Mouse (Mus musculus) forelimb bud, embryonic 11.5 days (tissue): ENCODE results near the gene Clps.

ENCODE experiments used
- DNase-seq: peaks from one replicate; pipeline ENCODE4 v3.0.0-alpha.2; 2012; ENCODE audit warnings: low read depth, low spot score

Gene Clps

DNA sequence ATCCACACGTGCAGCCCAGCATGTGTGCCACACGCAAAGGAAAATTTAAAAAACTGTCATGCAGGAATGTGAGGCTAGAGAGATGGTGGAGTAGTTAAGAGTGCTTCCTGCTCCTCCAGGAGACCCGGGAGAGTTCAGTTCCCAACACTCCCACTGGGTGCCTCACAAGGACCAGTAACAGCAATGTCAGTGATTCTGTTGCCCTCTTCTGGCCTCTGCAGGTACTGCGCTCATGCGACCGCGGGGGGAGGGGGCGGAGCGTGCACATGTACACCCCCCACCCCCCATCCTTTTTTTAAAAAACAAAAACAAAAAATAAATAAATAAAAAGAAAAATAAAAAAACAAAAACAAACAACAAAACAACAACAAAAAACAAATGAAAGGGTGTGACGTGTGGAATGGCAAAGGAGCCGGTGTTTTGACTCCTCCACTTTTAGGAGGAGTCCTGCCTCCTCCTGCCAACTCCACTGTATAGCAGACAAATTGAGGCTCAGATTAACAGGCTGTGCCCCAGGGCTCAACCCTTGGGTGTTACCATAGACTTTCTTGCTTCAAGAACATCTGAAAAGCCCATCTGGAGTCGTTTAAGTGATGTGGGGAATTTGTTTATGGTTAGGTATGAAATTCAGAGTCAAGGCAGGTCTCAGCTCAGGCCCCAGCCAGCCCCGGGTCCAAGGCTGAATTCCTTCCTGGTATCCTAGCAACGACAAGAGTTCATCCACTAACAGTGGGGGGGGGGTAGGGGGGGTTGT, 7.3 kb downstream of the Clps start:
- DNase-seq: peak; percentile 85

GRCm38 (mm10) chr17:28549111-28549510, 11.5 kb downstream of the Clps start, which contains the start of gene Clpsl2:
Gene Clpsl2 (plus strand): TSS chr17:28549411.
- no peak for DNase-seq

DNA sequence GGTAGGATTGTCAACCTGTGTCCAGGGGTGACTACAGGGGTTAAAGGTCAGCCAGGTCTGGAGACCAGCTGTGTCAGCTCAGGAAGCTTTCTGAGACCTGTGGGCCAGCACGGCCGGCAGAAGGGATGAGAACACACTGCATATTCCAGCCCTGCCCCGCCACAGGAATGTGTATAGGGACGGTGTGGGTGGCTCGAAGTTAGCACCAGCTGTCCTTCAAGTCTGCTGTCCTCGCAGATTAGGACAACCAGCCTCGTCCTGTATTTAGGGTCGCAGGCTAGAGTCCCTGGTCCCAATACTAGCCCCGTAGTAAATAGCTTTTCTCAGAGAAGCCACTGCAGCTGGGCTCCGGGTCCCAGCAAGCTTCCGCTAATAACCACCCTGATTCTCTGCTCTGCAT, 12.0 kb downstream of the Clps start:
- DNase-seq: no peak

DNA sequence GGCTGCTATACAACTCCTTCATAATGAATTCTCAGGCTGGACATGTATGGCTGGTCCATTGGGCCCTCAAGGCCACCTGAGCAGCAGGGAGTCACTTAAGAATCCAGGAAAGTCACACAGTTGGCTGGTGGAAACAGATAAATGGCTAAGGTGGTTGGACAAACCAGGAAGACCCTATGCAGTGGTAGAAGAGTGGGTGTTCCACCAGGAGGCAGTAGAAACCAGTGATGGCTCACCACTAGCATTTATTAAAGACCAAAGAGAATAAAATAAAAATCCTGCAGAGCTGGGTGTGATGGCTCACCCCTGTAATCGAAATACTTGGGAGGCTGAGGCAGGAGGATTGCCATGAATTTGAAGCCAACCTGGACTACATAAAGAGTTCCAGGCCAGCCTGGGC, 13.6 kb downstream of the Clps start:
- no peak for DNase-seq

GRCm38 (mm10) chr17:28537881-28538280, 22.7 kb downstream of the Clps start:
- DNase-seq: no peak

GRCm38 (mm10) chr17:28533327-28533726, 27.2 kb downstream of the Clps start:
- DNase-seq: no peak

DNA sequence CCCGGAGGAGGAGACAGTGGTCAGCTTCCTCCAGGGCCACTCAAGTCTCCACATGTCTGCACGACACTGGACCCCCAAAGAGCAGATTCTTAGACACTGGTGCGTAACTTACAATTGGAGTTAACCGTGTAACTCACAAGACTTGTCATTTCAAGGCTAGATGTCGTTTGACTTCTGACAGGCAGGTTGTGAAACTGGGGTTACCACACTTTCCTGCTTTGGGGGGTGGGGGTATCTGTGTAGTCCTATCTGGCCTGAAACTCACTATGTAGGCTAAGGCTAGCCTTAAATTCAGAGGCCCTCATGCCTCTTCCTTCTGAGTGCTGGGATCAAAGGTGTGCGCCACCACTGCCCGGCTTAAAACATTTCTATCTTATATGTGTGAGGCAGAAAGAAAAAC, 28.0 kb downstream of the Clps start:
- no peak for DNase-seq

DNA sequence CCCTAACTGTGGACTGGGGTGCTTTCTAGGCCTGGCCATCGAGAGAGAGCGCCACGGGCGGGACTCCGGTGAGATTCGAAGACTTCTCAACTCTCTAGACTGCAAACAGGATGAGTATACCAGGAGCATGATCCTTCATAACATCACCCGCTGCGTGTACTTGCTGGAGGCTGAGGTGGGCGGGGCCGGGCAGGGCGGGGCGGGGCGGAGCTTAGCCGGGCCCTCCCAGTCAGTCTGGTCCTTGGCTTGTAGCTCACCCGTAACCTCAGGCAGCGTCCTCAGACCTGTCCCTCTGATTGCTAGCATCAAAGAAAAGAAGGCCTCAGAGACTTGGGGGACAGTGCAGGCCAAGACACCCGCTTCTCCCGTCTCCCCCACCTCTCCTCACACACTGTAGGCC, 28.6 kb downstream of the Clps start:
- DNase-seq: no peak

DNA sequence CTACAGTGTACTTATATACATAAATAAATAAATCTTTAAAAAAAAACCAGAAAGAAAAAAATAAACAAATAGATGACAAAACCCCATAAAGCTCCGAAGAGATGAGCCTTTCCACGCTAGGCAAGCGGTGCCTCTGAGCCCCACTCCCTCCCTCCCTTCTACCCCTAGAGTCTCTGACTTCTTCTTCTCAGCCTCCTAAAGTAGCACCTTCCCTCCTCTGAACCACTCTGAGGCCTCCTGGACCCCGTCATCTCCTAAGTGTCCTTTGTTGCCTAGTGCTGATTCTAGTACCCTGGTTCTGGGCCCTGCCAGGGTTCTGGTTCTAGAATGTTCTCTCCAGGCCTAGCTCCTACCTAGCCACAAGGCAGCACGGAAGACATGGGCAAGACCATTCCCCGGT, 30.1 kb downstream of the Clps start, which contains the start of gene Armc12:
TSS of gene Armc12 (plus strand) at position 301 of the 400 bp plus-strand sequence.
- DNase-seq: no peak

- DNase-seq: no peak
Measured at GRCm38 (mm10) chr17:28529116-28529515, 31.4 kb downstream of the Clps start.

GRCm38 (mm10) chr17:28528043-28528351, 32.6 kb downstream of the Clps start:
- peak; percentile 78 for DNase-seq

GRCm38 (mm10) chr17:28527184-28528042, 33.2 kb downstream of the Clps start:
- no peak for DNase-seq

DNA sequence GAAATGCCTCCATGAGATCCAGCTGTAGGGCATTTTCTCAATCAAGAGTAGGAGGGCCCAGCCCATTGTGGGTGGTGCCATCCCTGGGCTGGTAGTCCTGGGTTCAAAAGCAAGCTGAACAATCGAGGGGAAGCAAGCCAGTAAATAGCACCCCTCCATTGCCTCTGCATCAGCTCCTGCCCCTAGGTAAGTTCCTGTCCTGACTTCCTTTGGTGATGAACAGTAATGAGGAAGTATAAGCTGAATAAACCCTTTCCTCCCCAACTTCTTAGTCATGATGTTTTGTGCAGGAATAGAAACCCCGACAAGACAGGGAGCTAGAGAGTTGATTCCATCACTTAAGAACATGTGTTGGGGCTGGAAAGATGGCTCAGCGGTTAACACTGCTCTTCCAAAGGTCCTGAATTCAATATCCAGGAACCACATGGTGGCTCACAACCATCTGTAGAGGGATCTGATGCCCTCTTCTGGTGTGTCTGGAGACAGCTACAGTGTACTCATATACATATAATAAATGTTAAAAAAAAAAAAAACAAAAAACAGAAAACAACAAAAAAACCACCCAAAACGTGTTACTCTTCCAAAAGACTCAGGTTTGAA, 35.6 kb downstream of the Clps start:
- DNase-seq: no peak

- no peak for DNase-seq
Measured at GRCm38 (mm10) chr17:28524009-28524695, 36.4 kb downstream of the Clps start.

GRCm38 (mm10) chr17:28523355-28524008, 37.1 kb downstream of the Clps start:
- DNase-seq: no peak

GRCm38 (mm10) chr17:28522623-28523354, 37.8 kb downstream of the Clps start:
- DNase-seq: peak; percentile 80

DNA sequence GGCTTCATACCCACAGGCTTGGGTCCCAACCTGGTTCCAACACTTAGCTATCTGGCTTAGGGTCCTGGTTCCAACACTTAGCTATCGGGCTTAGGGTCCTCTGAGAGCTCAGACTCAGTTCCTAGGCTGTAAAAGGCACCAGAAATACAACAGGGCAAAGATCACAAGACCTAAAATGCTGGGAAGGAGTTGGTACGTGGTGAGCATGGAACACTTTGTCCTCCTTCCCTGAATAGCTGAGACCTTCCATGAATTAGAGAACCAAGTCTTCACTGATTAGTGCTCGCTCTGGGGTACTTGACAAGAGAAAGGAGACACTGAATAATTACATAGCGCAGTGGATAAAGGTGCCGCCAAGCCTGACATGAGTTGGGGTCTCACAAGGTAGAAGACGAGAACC, 38.6 kb downstream of the Clps start:
- no peak for DNase-seq

DNA sequence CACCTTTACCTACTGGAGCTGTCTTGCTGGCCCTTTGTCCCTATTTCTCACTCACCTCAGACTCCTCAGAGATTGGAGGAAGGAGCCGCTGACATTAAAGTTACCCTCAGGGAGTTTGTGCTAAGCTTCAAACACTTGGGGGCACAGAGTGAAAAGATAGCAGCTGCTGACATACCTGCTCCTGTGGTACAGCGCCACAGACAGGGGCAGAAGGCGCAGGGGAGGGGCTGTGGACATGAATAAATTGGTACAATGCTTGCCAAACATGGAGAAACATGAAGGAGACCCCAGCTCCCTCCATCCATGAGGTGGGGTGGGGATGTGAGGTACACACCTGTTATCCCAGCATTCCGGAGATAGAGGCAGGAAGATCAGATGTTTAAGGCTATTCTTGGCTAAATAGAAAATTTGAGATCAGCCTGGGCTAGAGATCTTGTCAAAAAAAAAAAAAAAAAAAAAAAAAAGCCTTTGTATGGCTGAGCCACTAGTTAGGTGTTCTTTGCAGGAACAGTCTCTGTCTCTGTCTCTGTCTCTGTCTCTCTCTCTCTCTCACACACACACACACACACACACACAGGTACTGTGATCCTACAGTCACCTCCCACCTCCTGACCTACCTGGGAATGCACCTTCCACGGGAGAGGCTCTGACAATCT, 39.4 kb downstream of the Clps start:
- no peak for DNase-seq

DNA sequence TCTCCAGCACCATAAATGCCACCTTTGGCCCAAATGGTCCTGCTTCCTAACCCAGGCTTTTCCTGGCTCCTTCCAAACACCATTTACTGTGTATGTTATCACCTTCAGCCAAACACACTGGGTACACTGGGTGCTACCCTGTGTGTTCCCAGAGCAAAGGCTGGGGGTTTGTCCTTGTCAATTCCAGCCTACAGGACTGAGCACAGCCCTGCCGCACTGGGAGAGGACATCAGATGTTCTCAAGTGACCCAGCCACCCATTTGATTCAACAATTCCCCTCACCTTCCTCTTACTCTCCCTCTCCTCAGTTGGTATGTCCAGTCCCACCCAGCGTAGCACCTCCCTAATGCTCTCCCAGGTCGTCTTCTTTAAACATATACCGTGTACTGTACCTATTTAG, 40.0 kb downstream of the Clps start:
- DNase-seq: no peak

DNA sequence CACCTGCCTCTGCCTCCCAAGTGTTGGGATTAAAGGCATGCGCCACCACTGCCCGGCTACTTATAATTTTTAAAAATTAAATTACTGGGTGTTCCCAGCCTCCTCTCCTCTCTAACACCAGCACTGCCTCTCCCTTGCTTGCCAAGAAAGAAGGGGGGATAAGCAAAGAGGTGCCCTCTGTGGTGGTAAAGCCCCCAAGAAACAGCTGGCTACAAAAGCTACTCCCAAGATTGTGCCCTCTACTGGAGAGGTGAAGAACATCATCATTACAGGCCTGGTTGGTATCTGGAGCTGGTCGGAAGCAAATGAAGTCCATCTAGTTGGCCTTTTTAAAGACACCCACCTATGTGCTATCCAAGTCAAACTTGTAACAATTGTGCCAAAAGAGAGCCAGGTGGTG, 40.7 kb downstream of the Clps start:
- DNase-seq: no peak
